Mouse (Mus musculus) kidney, adult 11 months (tissue): Measurements from ENCODE around the gene Gramd4.

Experiments used
- DNase-seq: peaks from one replicate; pipeline ENCODE4 v3.0.0; 2022

Gene Gramd4

GRCm38 (mm10) chr15:86057413-86057812, at the start of gene Gramd4:
Gramd4 (plus strand) TSS chr15:86057695.
- DNase-seq = no peak

GRCm38 (mm10) chr15:86013130-86013529, 44.4 kb upstream of the Gramd4 start:
- no peak for DNase-seq

GRCm38 (mm10) chr15:86013656-86014055, 43.8 kb upstream of the Gramd4 start:
- DNase-seq = no peak

DNA sequence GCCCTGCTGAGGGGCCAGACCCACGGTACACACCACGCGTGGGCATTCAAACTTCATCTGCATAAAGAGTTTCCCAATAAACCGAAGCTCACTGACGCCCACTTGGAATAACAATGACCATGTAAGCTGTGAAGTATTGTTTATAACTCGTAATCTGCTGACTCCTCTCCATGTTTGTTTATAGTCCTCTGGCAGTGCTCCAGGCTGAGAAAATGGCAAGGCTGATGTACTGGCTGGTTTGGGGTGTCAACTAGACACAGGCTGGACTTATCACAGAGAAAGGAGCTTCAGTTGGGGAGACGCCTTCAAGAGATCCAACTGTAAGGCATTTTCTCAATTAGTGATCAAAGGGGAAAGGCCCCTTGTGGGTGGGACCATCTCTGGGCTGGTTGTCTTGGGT, 42.5 kb upstream of the Gramd4 start:
- DNase-seq = no peak

DNA sequence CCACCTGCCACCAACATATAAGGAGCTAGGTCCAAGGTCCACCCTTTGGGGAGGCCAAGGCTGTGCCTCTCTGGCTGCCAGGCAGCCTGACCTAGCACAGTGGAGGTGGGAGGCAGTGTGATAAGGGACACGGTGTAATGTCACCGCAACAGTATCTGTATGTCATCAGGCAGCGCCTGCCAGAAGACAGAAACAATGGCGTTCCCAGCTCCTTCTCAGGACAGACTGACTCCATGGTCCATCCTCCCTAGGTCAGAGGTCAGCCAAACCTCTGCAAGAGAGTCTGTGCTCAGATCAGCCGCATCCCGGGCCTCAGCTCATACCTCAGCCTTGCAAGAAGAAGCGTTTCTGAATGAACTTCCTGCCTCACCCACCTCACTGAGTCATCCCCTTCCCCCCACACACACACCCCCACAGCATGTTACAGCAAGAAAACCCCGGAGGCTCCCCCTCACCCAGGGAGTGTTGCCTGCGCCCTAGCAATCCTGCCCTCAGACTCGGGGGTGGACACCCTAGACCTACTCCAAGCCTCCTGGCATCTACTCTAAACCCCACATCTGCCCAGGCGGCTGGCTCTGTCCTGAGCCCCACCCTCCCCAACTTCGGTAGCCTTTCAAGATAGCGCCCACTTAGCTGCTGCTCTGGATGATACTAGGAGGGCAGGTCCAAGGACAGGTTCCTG, 41.5 kb upstream of the Gramd4 start:
- no peak for DNase-seq

DNA sequence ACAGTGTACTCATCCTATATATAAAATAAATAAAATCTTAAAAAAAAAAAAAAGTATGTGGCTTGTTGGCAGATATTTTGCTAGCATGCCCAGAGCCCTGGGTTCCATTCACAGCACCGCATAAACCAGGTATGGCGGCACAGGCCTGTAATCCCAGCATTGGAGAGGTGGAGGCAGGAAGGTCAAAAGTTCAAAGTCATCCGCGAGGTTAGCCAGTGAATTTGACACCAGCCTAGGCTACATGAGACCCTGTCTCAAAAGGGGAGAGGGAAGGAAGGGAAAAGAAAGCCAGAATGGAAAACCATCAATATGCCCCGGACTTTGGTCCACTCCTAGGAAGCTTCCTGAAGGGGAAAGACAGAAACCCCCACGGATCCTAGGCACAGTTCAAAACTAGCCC, 40.2 kb upstream of the Gramd4 start:
- no peak for DNase-seq

- no peak for DNase-seq
Observed at GRCm38 (mm10) chr15:86018753-86019512, 38.6 kb upstream of the Gramd4 start.

DNA sequence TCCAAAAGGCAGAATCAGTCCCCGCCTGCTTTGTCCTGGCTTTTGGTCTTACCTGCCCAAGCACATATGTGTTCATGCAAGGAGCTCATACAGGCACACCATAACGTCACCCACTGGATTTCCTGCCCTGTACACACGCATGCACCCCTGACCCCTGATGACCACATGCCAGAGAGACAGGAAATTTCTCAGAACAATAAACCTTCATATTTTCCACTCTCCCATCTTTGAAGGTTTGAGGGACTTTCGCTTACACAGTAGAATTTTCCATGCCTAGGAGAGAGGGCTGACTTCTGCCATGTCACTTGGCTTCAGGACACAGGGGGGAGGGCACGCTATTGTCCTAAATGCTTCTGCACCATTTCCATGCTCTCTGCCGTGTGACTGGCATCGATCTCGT, 37.5 kb upstream of the Gramd4 start:
- DNase-seq = no peak

DNA sequence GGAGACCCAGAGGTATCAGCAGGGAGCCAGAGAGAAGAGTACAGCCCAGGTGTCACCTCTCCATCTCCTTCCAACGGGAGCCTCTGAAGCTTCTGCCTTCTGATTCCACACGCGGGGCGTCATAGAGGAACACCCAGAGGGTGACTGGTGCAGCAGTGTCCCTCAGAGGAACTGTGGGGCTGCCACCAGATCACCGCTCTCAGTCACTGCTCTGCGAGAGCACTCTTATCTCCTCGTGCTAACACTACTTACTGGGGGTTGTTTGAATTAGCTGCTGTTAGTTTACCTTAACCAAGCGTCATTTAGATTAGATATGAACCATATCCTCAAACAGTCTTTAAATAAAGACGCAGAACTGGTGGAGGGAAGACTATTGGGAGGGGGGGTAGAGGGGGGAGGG, 36.2 kb upstream of the Gramd4 start:
- no peak for DNase-seq

DNA sequence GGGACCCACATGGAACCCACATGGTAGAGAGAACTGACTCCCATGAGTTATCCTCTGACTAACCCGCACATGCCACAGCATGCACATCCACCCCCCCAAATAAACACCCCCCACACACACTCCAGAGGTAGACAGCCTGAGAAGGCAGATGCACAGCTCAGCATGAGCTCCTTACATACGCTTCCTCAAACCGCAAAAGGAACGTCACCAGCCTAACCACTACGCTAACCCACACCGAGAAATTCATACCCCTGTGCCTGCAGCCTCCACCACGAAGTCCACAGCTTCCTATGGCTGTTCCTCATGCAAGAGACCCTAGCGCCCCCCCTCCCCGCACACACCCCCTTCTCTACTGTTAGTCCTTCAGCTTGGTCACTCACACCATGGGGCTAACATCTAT, 35.5 kb upstream of the Gramd4 start:
- no peak for DNase-seq

GRCm38 (mm10) chr15:86027871-86028270, 29.6 kb upstream of the Gramd4 start:
- DNase-seq = no peak

GRCm38 (mm10) chr15:86029981-86030380, 27.5 kb upstream of the Gramd4 start:
- DNase-seq = peak; percentile 13

DNA sequence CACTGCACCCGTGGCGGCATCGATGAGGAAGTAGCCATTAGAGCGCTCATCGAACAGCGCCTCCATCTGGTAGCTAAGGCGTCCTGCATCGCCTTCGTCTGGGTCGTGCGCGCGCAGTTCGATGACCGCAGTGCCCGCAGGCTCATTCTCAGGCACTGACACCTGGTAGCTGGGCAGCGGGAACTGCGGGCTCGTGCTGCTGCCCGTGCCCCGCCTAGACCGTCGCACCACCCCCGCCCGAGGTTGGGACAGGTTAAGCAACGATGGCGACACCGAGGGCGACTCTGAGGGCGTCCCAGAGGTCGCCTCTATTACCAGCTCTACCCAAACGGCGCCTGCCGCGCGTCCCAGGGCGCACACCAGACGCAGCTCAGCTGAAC, 24.7 kb upstream of the Gramd4 start:
- DNase-seq = peak; percentile 62

DNA sequence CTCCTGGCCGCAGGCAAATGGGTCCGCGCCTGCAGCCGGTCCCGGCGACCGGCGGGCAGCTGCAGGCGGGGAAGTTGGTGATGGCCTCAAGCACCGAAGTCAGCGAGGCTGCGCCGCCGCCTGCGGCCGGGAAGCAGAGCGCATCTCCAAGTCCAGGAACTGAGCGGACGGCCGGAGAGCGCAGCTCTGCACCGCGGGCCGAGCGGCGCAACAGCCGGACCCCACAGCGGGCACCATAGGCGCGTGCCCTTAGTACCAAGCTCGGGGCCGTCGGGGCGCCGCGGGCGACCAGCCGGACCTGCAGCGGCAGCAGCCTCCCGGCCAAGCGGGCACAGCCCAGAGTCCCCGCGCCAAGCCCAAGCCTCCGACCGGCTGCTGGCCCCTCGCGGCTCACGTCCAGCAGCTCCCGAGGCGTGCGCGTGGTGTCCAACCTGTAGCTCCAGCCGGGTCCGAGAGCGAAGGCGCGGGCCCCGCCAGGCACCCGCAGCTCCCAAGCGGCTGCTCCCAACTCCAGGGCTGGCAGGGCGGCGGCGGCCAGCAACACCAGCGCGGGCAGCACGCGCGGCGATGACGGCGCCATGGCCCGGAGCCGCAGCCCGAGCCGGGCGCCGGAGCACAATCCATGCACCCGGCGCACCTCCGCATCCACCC, 24.2 kb upstream of the Gramd4 start, which contains the start of gene Celsr1:
Gene Celsr1, minus strand, starts transcription at position 587 of the 651 bp plus-strand sequence.
- DNase-seq = peak; percentile 27

DNA sequence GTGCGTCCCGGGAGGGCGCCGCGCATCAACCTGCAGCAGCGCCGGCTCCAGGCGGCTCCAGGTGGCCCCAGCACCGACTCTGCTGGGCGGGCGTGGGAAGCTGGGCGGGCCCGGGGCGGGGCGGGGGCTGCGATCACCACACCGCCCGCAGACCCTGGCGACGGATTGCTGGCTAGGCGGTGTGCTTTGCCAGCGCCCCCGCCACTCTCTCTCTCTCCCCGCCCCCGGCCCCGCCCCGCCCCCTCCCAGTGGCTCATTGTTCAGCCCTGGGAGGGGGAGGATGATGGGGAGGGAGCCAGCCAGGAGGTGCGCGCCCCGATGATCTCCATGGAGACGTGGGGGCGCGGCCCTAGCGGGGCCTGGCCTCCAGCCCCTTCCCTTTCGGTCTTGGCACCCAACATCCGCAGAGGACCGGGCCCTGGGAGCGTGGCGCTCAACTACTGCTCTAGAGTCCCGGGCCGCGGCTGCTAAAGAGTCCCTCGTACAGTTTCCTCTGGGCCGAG, 23.4 kb upstream of the Gramd4 start:
- DNase-seq = peak; percentile 64

- no peak for DNase-seq
Observed at GRCm38 (mm10) chr15:86034781-86035360, 22.6 kb upstream of the Gramd4 start.

- no peak for DNase-seq
Observed at GRCm38 (mm10) chr15:86035913-86036312, 21.6 kb upstream of the Gramd4 start.

DNA sequence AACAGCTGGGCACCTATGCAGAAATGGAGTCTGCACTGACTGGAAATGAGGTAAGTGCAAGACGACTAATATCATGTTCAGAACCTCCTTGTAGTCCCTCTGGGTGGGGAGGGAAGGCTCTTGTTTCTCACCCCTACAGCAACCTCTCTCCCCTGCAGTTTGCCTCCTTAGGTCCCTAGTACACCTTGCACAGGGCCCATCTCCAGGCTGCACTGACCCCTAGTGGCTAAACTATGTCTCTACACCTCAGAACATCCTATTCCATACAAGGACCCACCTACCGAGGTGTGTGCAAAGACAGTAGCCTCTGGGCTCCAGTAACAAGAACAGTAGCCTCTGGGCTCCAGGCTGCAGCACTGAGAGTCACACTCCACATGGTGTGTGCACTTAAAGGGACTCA, 18.7 kb upstream of the Gramd4 start:
- no peak for DNase-seq

DNA sequence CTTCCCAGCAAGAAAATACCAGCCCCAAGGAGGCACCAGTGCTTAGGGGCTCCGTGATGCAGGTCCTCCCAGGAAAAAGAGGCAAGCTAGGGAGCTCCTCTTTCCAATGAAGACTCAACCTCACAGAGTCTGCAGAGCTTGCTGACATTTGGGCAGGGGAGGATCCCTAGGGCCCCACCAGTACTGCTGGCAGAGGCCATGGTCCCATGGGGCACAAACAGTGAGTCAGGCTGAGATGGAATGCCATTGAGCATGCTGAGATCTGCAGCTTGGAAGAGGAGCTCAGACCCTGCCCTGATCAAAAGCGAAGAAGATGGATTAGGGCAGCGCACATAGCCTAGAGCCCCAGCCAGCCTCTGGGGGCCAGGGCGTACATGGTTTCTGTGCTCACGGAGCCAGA, 16.1 kb upstream of the Gramd4 start:
- no peak for DNase-seq

DNA sequence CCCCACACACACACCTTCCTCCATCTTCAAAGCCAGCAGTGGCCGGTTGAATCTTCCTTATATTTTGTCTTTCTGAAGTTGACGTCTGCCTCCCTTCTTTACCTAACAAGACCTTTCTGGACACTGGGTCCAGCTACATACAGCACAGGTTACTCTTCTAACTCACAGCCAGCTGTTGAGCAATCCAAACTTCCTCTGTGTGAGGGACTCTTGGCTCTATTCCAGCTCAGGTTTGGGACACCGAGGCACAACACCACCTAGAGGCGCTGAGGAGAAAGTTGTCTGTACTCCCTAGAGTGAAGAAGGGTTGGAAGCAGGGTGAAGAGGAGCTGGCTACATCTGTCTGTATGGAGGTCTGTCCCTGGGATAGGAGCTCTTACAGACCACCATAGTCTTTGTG, 15.1 kb upstream of the Gramd4 start:
- DNase-seq = no peak

DNA sequence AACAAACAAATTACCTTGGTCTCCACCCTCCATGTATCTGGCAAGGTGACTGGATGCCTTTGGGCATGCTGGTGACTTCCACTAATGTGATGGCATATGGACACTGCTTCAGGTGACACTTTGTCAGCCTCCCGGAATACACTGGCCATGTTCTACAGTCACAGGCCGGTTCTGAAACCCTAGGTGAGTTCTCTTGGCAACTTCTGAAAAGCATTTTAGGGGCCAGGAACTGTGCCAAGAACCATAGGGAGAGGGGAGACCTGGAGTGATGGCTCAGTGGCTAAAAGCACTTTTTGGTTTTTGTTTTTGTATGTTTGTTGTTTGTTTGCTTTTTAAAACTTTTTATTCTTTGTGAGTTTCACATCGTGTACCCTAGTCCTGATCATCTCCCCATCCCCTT, 8.0 kb upstream of the Gramd4 start:
- no peak for DNase-seq

DNA sequence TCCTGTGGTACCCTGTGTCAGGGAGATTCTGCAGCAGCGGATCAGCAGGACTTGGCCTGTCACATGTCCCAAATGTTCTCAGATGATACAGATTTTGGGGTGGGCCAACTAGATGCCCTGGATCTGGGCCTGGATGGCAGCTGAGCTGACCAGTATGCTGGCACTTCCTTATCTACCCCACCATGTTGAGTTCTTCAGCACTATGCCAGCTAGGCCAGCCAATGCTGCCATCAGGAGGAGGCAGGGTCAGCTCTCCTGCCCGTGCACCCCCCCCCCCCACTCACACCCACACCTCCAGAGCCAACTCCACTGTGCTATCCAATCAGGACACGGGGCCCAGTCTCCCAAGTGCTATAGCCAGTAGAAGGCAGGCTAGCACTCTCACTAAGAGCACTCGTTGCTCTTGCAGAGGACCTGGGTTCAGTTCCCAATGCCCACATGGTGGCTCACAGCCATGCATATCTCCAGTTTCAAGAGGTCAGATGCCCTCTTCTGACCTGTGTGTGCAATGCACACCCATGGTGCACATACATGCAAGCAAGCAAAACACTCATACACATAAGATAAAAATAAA, 7.2 kb upstream of the Gramd4 start:
- no peak for DNase-seq

DNA sequence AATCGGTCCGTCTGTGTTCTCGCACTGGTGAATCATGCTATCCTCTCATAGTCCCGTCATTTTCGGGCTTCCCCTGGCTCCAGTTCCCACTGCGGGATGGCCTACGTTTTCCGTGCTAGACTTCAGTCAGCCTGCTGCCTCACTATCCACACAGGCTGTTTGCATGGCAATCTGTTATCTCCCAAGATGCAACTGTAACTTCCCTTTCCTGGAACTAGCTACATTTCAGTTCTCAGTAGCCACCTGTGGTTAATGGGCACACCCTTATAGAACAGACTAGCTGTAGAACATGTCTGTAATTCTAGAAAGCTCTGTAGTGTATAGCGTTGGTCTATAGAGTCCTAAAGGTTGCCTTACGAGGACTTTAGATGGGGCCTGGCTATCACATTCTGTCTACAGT, 6.3 kb upstream of the Gramd4 start:
- DNase-seq = no peak
